Mouse (Mus musculus) intestine, embryonic 14.5 days (tissue): Measurements from ENCODE around the gene Grid2ip. TPM values are rescaled to one million over a fixed set of nuclear protein-coding genes. Genes with fewer than 3 reads are reported as not detected.

Experiments used
- ATAC-seq: fragments of 200-750 bp; cut with Nextera tagmentation; replicated peaks from 2 replicates; pipeline ENCODE4 v1.8.0; 2017; ENCODE audit warnings: low read depth, moderate number of reproducible peaks, moderate TSS enrichment, moderate library complexity; ENCODE audit not compliant: low FRiP score, low TSS enrichment
- DNase-seq: peaks from one replicate; pipeline ENCODE4 v3.0.0-alpha.2; 2018; ENCODE audit warnings: low spot score
- H3K27ac ChIP-seq: fragments of 300-500 bp; sonication (generic); 2 replicates; pipeline ENCODE4 v1.5.1; 2014; ENCODE audit warnings: low read depth, mild to moderate bottlenecking, control low read depth
- H3K27me3 ChIP-seq: fragments of 300-500 bp; sonication (generic); replicated peaks from 2 replicates; pipeline ENCODE4 v1.6.1; 2014; ENCODE audit warnings: low read length, control low read depth; ENCODE audit not compliant: control insufficient read depth, insufficient read depth
- H3K36me3 ChIP-seq: fragments of 300-500 bp; sonication (generic); 2 replicates; pipeline ENCODE4 v1.6.1; 2014; ENCODE audit warnings: low read length, control low read depth; ENCODE audit not compliant: control insufficient read depth, insufficient read depth
- H3K4me1 ChIP-seq: fragments of 300-500 bp; sonication (generic); replicated peaks from 2 replicates; pipeline ENCODE4 v1.6.1; 2014; ENCODE audit warnings: low read length, control low read depth, mixed read lengths; ENCODE audit not compliant: control insufficient read depth, insufficient read depth
- H3K4me2 ChIP-seq: fragments of 300-500 bp; sonication (generic); 2 replicates; pipeline ENCODE4 v1.6.1; 2014; ENCODE audit warnings: low read length
- H3K4me3 ChIP-seq: fragments of 300-500 bp; sonication (generic); 2 replicates; pipeline ENCODE4 v1.5.1; 2014; ENCODE audit warnings: low read depth, low read length, control low read depth, mixed read lengths
- H3K9ac ChIP-seq: fragments of 300-500 bp; sonication (generic); 2 replicates; pipeline ENCODE4 v1.6.1; 2014; ENCODE audit warnings: mild to moderate bottlenecking, low read length
- H3K9me3 ChIP-seq: fragments of 300-500 bp; sonication (generic); 2 replicates; pipeline ENCODE4 v1.6.1; 2016; ENCODE audit warnings: low read length, control low read depth; ENCODE audit not compliant: control insufficient read depth
- WGBS: fragments of 180-500 bp; shearing (Covaris S2); extraction: QIAGEN DNeasy Blood & Tissue Kit; methylation state at CpG from one replicate; pipeline ENCODE4 v1.1.7; 2014; 5-methylcytosine and 5-hydroxymethylcytosine counted together
- polyA plus RNA-seq: library from polyadenylated mRNA; unstranded; fragments of >200 nt; fragmentation: Nextera tagmentation; extraction: Ambion mirVana; gene quantifications from 2 replicates; pipeline ENCODE4 v1.2.1, GENCODE M21; 2014

Gene Grid2ip
- polyA plus RNA-seq, 1 experiment from 2014 or later, result 0.30 TPM

DNA sequence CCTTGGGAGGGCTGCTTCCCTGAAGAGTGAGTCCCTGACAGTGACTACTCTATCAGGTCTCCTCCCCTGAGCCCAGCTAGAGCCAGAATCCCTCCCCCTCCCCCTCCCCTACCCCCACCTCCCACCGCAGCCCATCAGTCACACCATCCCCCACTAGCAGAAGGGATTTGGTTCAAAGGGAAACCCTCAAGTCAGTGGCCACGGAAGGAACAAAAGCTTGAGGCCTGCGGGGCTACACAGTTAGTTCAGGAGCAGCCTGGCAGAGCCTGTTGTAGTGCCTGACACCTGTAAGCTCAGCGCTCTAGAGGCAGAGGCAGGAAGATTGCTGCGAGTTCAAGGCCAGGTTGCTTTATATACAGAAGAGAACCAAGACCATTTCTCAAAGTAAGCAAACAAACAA, 1.1 kb upstream of the Grid2ip start:
- H3K9me3 ChIP-seq, result no peaks in the 10 kb centered on the region
- H3K4me1 ChIP-seq, result 0 out of 2 replicates have a peak, but pooled peaks cover 5% of the 10 kb centered on the region
- no peak overlapping the region for H3K27ac ChIP-seq
- WGBS, result 39% methylated on average over 5 of the region's 5 CpGs
- H3K4me3 ChIP-seq, result no peak overlapping the region
- DNase-seq (no peak), ATAC-seq (no peak)
- H3K4me2 ChIP-seq, result no peak overlapping the region
- H3K27me3 ChIP-seq, result peaks cover 26% of the 10 kb centered on the region
- H3K36me3 ChIP-seq, result no peaks in the 10 kb centered on the region
- H3K9ac ChIP-seq, result no peak overlapping the region

DNA sequence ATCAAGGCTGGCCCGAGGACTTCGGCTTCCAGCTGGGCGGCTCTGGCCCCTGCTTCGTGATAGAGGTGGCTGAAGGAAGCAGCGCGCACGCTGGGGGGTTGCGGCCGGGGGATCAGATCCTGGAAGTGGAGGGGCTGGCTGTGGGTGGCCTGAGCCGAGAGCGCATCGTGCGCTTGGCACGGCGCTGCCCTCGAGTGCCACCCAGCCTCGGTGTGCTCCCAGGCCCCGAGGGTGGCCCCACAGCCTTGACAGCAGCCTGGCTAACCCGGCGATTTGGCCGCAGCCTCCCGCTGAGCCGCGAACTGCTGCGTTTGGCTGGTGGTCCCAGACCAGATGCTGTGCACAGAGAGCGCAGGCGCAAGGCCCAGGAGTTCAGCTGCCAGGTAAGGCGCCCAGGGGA, 426 bp downstream of the Grid2ip start:
- Histone ChIP-seq H3K27ac (no peak overlapping the region), H3K4me1 (0 out of 2 replicates have a peak, but pooled peaks cover 5% of the 10 kb centered on the region), H3K9me3 (no peaks in the 10 kb centered on the region), H3K4me2 (peak overlapping the region; percentile 34), H3K36me3 (no peaks in the 10 kb centered on the region), H3K27me3 (peaks cover 29% of the 10 kb centered on the region), H3K4me3 (peak overlapping the region; percentile 13; the same call in 1 of the 2 replicates), H3K9ac (no peak overlapping the region)
- DNase-seq (no peak), ATAC-seq (no peak)
- 3% methylated on average over 28 of the region's 28 CpGs for WGBS

DNA sequence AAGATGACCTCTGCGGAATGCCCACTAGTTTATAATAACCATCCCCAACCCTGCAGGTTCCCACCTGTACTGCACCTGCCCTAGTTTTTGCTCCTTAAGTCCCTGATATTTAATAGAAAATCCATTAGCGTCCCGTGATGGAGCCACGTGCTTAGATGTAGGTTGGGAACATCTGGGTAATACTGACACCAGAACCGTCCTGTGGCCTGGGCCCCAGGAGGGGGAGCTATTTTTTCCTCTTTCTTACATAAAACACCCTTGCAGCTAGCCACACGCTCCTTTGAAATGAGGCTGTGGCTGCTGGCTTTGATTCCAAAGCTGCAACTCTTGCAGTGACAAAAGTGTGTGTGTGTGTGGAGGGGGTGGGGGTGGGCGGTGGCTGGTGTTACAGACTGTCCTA, 2.1 kb downstream of the Grid2ip start:
- WGBS, result 35% methylated on average over 7 of the region's 7 CpGs
- no peak overlapping the region for H3K27ac ChIP-seq
- no peak overlapping the region for H3K4me2 ChIP-seq
- 0 out of 2 replicates have a peak, but pooled peaks cover 5% of the 10 kb centered on the region for H3K4me1 ChIP-seq
- ATAC-seq (no peak), DNase-seq (no peak)
- no peaks in the 10 kb centered on the region for H3K9me3 ChIP-seq
- no peak overlapping the region for H3K9ac ChIP-seq
- H3K27me3 ChIP-seq, result peaks cover 29% of the 10 kb centered on the region
- H3K36me3 ChIP-seq, result no peaks in the 10 kb centered on the region
- H3K4me3 ChIP-seq, result no peak overlapping the region

DNA sequence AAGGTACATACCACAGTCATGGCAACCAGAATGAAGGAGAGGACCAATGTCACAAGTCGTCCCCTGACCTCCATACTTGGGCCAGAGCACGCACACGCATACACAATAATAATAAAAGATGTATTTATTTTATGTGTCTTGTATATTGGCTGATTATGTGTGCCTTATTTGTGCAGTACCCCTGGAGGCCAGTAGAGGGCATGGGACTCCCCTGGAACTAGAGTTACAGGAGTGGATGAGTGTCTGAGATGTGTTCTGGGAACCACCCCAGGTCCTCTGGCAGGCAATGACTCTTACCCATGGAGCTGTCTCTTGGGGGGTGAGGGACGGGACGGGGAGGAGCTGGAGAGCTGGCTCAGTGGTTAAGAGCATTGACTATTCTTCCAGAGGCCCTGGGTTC, 2.9 kb downstream of the Grid2ip start:
- DNase-seq, result no peak
- no peaks in the 10 kb centered on the region for H3K36me3 ChIP-seq
- 63% methylated on average over 5 of the region's 5 CpGs for WGBS

DNA sequence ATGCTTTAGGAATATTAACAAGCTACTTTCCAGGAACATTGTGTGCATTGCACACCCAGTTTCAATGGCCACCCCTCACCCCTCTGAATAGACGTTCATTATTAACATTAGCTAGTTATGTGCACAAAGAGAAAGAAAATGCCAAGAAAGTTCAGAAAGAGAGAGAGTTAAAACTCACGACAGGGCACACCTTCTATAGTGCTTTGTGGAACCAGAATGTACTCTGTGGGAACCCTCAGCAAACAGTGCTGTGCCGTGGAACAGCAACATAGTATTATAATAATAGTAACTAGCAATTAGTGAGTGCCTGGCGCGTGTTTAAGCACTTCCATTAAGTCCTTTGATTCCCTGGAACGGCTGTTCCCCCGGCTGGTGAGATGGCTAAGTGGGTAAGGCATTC, 4.3 kb downstream of the Grid2ip start:
- peaks cover 9% of the 10 kb centered on the region; the same call in 1 of the 2 replicates for H3K4me1 ChIP-seq
- peaks cover 45% of the 10 kb centered on the region for H3K27me3 ChIP-seq
- WGBS, result 66% methylated on average over 7 of the region's 7 CpGs
- no peak overlapping the region for H3K4me3 ChIP-seq
- H3K36me3 ChIP-seq, result no peaks in the 10 kb centered on the region
- no peak overlapping the region for H3K9ac ChIP-seq
- no peak for ATAC-seq
- no peak overlapping the region for H3K4me2 ChIP-seq
- H3K27ac ChIP-seq, result no peak overlapping the region
- no peak for DNase-seq
- no peaks in the 10 kb centered on the region for H3K9me3 ChIP-seq

More for the DNA sequence above, 2.9 kb downstream of the Grid2ip start:
- peaks cover 36% of the 10 kb centered on the region for H3K27me3 ChIP-seq
- H3K9me3 ChIP-seq, result no peaks in the 10 kb centered on the region
- H3K4me1 ChIP-seq, result peaks cover 9% of the 10 kb centered on the region; the same call in 1 of the 2 replicates
- H3K9ac ChIP-seq, result no peak overlapping the region
- H3K4me3 ChIP-seq, result no peak overlapping the region
- H3K4me2 ChIP-seq, result no peak overlapping the region
- no peak for ATAC-seq
- H3K27ac ChIP-seq, result no peak overlapping the region

DNA sequence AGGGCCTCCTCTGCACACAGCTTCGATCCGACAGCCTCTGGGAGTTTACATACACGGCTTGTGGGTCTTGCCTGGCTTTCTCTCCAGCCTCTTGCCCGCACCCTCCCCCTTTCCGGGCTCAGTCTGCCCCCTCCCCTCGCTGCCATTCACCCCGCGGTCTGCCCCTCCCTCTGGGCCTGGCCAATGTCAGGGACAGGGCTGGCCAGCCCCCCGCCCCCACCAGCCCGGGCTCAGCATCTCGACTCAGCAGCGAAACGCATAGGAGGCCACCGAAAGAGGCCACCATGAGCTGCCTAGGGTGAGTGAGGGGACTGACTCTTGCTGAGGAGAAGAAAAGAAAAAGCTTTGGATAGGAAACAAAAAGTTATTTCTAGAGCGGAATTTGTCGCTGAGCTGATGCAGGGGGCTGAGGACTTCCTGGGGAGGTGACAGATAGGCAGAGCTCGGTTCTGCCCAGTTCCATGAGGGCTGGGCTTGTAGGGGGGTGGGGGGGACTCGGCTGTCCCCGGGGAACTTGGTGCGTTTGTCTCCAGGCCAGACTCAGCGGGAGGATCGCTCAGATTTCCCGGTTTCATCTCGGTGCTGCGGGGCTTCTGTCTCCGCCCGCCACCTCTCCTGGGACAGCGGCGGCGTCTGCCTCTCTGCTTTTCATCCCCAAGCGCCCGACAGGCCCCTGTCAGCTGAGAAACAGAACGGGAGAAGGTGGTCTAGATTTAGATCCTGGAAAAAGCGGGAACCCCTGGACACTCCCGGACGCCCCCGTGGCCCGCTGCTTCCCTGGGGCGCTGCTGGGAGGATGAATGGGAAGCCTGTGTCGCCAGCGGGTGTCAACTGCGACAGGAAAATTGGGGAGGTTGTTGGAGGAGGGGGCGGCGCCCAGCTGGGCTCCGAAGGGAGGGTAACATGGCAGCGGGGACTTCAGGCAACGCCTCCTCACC, 6.8 kb downstream of the Grid2ip start:
- Histone ChIP-seq H3K27me3 (peaks cover 40% of the 10 kb centered on the region), H3K4me1 (peaks cover 5% of the 10 kb centered on the region; the same call in 1 of the 2 replicates), H3K9me3 (no peaks in the 10 kb centered on the region), H3K27ac (no peak overlapping the region), H3K4me2 (peak overlapping the region; percentile 87), H3K9ac (peak overlapping the region; percentile 53), H3K36me3 (no peaks in the 10 kb centered on the region), H3K4me3 (peak overlapping the region; percentile 51)
- DNase-seq, result peak; percentile 76
- ATAC-seq, result peak; percentile 56
- WGBS, result 1% methylated on average over 47 of the region's 47 CpGs

DNA sequence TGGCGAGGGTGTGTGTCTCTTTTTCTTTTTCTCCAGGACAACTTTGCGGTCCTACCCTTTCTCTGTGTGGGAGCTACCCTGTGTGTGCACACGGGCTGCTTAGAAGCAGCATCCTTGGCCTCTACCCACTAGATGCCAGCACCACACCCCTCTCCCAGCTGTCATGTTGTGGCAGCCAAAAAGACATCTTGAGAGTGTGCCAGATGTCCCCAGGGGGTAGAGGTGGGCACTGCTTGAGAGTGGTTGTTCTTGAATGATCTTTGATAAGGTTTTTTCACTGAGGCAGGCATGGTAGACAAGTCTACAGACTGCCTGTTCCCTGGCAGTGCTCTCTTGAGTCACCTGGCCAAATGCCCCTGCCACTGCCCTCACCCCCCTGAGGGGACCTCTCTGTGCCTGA, 10.8 kb downstream of the Grid2ip start:
- WGBS, result 79% methylated on average over 3 of the region's 3 CpGs
- H3K27me3 ChIP-seq, result peaks cover 71% of the 10 kb centered on the region
- no peaks in the 10 kb centered on the region for H3K9me3 ChIP-seq

DNA sequence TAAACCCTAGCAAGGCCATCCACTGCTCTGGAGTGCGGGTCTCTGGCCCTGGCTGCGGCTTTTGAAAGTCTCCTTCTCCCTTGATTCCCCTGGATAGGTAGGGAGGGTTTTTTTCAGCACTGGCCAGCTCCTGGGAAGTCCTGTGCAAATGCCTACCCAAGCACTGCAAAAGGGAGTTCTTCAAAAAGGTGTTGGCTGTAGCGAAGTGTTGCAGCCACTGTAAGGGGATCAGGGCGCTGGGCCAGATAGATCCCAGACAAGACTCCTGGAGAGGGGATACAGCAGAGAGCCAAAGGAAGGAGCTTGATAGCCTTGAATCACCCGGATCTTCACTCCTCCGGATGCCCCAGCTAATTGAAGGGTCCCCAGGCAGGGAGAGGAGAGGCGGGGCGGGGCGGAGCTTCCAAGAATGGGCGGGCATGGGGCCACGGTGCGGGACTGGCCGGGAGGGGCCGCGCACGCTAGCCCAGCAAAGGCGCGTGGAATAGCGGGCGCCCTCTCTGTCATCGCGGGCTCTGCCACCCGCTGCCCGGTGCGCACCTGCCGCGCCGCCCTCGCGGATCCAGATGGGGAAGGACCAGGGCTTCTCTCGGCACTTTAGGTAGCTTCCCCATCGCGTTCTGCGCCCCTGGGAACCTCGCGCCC, 12.6 kb downstream of the Grid2ip start:
- Histone ChIP-seq H3K27ac (no peak overlapping the region), H3K4me3 (peak overlapping the region; percentile 19; the same call in 1 of the 2 replicates)

More for the DNA sequence above, 10.8 kb downstream of the Grid2ip start:
- Histone ChIP-seq H3K4me3 (no peak overlapping the region), H3K27ac (no peak overlapping the region), H3K4me2 (no peak overlapping the region), H3K4me1 (peaks cover 11% of the 10 kb centered on the region), H3K9ac (no peak overlapping the region), H3K36me3 (no peaks in the 10 kb centered on the region)
- ATAC-seq (no peak), DNase-seq (no peak)

More for the DNA sequence above, 12.6 kb downstream of the Grid2ip start:
- Histone ChIP-seq H3K36me3 (no peaks in the 10 kb centered on the region), H3K27me3 (peaks cover 84% of the 10 kb centered on the region), H3K9ac (0 out of 2 replicates have a peak overlapping the region, but pooled peaks have one; percentile 11), H3K4me1 (peaks cover 7% of the 10 kb centered on the region), H3K4me2 (peak overlapping the region; percentile 49), H3K9me3 (no peaks in the 10 kb centered on the region)
- DNase-seq (no peak), ATAC-seq (0 out of 2 replicates have a peak, but pooled peaks have one; percentile 34)
- WGBS, result under 1% methylated on average over 34 of the region's 36 CpGs
